Mouse (Mus musculus): ENCODE results near the gene Srsf10.

Srsf10 gene

GRCm38 (mm10) chr4:135855536-135856222 is at the start of gene Srsf10:
Srsf10 (plus strand) TSS chr4:135855747.
- peak; percentile 99 for DNase-seq (ENCODE audit: low read depth, low spot score)

GRCm38 (mm10) chr4:135814896-135815295 is 40.7 kb upstream of the Srsf10 start:
- peak; percentile 51 for DNase-seq (ENCODE audit: low read depth, low spot score)

DNA sequence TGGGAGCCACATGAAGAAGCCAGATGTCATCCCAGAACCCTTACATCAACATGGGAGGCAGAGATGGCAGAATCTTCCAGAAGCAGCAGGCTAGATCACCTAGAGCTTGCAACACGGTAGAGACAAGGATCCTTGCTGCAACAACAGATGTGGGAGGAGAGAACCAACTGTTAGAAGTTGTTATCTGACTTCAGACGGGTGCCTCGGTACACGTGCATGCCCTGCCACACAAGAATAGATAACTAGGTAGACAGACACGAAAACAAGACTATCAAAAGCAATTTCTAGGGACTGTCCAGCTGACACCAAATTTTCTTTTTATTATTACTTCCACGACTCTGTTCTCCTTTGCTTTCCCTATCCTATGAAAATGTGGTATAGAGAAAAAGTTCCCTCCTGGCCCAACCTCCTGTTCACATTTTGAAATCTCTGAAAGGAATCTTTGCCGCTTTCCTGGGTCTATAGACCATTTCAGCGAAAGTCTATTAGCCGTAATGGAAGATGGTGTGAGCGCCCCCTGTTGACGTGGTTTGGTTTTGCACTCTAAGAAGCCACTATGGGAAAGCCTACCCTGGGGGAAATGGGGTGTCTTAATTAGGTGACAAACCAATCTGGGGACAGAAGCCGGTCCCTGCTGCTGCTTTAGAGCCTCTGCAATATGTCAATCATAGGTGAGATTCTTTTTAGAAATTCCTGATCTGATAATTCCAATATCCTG is 38.5 kb upstream of the Srsf10 start:
- peak; percentile 81 for DNase-seq (ENCODE audit: low read depth, low spot score)

DNA sequence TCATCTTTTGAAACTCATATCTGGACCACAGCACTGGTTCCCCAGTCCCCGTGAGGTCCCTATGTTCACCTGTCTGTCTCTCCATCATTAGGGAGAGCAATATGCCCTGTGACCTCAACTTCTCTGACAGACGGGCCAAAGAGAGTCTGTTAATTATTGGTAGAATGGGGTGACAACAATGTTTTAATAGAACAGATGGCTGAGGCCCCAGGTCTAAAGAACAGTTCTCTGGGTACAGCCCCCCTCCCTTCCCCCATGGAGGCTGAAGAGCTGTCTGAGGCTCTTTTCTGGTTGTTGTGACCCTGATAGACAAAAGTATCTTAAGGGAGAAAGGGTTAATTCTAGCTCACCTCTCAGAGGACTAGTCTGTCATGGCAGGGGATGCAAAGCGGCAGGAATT is 37.2 kb upstream of the Srsf10 start:
- DNase-seq (ENCODE audit: low read depth, low spot score), result no peak

DNA sequence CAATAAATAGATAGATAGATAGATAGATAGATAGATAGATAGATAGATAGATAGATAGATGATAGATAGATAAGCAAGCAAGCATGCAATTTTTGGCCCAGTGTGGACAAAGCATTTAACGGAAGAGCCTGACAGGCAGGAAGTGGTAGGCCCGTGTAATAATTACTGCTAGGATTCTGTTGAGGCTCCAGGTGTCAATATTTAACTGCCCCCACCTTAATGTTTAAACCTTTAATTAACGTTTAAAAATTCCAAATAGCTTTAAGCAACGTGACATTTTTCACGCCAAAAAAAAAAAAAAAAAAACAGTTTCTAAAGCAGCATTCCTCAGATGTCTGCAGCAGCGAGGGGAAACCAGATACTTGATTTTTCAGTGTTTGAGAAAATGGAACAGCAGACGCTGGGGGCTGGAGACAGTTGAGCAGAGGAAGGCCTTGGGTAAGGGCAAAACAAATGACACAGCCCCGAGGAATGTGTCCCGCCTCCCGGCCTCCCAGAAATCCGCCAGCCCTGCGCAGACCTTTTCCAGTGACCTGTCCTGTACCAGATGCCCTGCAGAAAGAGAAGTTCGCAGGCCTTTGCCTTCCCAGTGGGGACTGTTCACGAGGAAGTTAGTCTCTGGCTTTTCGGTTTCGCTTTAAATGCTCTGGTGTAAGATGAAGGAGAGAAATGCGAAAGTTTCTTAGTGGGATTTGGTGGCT is 35.6 kb upstream of the Srsf10 start:
- DNase-seq (ENCODE audit: low read depth, low spot score), result no peak

- no peak for DNase-seq (ENCODE audit: low read depth, low spot score)
Observed at GRCm38 (mm10) chr4:135821772-135822171, 33.8 kb upstream of the Srsf10 start.

DNA sequence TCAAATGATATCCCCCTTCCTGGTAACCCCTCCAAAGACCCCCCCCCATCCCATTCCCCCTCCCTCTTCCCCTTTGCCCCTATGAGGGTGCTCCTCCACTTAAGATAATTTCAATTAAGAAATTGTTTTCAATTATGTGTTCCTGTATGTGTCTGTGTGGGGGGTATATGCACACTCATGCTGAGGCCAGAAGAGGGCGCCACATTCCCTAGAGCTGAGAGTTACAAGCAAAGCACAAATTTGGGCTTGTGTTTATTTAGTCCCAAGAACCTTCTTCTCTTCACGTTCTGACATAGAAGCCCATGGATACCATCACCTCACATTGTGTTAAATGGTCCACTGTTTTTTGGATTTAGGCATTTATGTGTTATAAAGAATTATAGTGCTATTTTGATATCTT is 32.2 kb upstream of the Srsf10 start:
- peak; percentile 70 for DNase-seq (ENCODE audit: low read depth, low spot score)

DNA sequence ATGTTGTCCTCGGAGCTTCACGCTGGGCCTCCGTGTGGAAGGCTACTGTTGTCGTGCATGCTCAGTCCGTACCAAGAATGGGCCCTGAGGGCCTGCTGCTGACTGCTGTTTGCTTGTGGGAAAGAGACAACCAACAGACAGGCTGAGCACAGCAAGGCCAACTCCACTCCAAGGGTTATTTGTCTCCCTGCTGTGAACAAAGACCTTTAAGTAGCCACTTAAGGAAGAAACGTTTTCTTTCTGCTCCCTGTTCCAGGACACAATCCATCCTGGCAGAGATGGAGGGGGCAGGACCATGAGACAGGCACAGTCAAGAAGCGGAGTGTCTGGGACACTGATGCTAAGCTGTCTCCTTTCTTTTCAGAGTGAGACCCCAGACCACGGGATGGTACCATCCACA is 31.3 kb upstream of the Srsf10 start:
- DNase-seq (ENCODE audit: low read depth, low spot score), result no peak

DNA sequence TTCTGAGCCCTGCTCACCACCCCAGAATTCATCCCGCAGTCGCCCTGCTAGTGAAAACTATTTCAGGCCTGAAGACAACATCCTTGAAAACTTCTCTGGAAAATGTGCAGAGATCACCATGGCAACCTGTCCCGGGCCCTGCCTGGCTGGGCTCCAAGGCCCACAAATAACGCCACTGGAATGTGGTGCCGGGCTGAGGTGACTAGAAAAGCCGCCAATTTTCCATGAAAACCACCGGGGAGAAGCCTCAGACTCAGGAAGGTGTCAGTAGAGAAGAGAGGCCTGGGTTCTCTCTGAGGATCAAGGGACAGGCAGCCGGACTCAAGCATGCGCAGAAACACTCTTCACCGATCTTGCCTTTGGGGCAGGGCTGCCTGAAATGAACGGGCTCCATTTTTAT is 27.1 kb upstream of the Srsf10 start:
- no peak for DNase-seq (ENCODE audit: low read depth, low spot score)

DNA sequence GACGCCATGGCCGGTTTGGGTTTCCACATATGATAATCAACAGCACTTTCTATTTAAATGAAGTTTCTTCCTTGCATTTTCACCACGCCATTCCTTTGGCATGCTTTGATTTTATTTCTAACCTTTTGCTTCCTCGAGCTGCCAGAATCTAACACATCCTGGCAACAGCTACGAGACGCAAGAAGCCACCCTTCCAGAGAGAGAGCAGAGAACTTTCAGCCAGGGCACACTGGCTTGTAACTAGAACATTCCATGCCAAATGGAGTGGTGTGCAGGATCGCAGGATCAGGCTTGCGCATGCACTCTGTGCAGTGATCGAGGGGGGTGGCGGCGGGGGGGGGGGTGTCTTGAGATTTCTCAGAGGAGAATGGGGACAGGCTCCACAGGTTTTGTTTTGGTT is 23.5 kb upstream of the Srsf10 start:
- no peak for DNase-seq (ENCODE audit: low read depth, low spot score)

DNA sequence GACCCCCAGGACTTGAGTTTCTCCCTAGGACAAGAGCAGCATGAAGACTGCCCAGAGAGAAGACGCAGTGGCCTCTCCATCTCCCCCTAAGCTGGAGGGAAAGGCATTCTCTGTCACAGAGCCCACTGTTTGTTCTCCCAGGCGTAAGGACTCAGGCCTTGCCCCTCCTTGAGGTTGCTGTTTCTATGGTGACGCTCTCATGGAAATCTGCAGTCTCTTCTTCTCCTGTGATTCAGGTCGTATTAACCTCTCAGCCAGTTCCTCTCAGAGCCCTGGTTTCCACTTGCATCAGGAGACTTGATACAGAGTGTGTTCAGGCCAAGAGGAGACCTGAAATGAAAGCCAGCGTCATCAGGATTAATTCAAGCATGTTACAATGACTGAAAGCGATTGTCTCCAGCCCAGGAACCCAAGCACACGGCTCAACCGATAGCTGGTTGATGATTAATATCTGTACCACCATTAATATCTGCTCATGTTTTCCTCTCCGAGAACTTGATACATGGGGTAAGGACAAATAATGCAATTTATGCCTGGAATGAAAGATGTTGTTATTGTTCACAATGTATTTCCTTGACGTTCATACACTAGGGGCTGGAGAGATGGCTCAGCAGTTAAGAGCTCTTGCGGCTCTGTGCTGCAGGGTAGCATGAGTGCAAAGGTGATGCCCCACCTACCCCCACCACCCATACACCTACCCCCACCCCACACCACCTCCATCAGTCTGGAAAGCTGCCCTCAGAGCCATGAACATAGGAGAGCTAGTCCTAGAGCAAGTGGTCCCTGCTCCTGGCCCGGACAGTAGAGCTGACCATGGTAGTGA is 22.0 kb upstream of the Srsf10 start:
- DNase-seq (ENCODE audit: low read depth, low spot score), result no peak

DNA sequence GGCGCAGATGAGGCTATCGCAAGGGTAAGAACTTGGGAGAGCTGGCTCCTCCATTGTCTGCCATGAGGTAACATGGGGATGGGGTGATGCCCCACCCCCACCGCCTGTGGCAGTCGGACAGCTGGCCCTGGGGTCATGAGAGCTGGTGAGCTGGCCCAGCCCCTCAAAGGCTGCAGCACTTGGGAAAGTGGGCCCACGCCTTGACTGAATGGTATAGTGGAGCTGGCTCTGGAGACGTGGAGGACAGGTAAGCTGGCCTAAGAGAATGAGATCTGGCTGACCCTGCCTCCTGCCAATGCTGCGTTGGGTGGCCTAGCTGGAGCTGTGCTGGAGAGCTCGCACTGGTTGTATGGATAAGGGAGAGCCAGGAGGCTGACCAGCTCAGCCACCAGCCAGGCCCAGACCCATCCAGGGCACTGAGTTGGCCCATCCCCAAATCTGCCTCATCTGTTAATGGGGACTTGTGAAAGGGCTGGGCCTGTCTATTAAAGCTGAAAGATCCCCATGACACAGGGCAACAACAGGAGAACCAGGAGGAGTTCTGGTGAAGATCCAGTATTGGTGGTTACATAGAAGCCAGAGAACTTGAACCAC is 21.3 kb upstream of the Srsf10 start:
- DNase-seq (ENCODE audit: low read depth, low spot score), result no peak

DNA sequence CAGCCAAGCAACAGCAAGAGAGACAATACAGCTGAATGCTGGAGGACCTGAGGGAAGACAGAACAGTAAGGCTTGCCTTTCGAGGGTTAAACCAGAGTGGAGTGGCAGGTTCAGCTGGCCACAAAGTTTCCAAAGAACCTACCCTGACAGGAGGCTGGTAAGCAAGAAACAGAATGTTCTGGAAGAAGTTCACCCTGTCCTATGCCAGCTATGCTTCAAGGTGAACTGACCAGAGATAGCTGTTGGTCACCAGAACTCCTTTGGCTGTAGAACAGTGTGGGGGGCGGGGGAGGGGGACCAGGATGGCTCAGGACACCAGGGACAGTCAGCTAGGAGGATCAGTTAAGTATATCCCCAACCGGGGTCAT is 16.6 kb upstream of the Srsf10 start:
- DNase-seq (ENCODE audit: low read depth, low spot score), result no peak

- DNase-seq (ENCODE audit: low read depth, low spot score), result no peak
Observed at GRCm38 (mm10) chr4:135839293-135840011, 16.1 kb upstream of the Srsf10 start.

DNA sequence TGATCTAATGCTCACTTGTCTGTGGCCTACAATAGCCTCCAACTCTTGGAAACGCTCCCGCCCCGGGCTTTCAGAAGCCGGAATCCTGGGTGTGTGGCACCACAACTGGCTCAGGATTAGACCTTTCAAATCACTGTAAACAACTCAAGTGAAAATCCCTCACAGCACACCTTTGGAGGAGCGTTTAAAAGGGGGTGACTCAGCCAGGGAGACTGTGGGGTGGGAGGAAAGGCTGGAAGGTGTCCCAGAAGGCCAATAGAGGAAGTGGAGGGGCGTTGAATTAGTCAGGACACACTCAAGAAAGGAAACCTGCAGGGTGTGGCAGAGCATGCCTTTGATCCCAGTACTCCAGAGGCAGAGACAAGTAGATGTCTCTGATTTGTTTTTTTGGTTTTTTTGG is 11.1 kb upstream of the Srsf10 start:
- DNase-seq (ENCODE audit: low read depth, low spot score), result no peak

DNA sequence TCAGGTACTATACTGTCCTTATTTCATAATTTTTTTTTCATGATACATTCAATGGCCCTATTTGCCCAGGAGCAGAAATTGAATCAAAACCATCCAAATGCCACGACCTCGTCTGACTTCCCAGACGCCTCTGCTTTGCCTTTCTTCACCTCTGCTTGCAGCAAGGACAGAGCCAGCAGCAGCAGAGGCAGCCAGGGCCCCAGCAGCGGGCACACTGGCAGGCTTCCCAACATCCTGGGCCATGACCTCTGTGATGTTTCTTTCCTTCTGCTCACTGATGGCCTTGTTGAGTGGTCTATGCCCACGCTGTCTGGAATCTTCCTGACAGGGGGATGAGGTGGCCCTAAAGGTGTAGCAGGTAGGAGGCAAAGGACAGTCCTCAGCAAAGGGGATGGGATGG is 8.0 kb upstream of the Srsf10 start:
- no peak for DNase-seq (ENCODE audit: low read depth, low spot score)

DNA sequence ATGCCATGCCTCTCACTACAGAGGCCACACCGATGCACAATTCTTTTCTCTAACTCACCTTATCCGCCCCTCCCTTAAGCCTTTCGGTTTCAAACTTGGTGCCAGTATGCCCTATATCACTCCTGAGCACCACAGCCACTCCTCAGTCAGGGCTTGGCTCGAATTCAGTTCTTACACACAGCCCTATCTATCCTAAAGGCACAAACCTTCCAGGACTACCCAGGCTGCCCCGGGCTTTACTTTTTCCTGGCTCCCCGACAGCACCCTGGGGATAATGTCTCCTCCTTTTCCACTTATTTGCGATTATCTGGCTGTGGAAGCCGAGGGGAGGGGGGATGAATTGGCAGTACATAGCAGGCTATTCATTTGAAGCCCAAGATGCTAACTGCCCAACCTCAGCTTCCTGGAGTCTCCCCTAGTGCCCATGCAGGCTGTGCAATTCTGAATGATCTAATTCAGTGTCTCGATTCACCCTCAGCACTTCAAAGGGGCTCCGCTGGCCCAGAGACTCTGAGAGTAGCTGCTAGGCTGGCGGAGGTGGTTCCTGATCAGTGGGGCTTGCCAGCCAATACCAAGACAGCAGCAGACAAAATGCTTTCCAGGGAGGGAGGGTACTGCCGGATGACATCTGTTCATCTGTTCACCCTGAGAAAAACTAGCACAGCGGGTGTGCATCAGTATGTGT is 5.0 kb upstream of the Srsf10 start:
- DNase-seq (ENCODE audit: low read depth, low spot score), result peak; percentile 66

DNA sequence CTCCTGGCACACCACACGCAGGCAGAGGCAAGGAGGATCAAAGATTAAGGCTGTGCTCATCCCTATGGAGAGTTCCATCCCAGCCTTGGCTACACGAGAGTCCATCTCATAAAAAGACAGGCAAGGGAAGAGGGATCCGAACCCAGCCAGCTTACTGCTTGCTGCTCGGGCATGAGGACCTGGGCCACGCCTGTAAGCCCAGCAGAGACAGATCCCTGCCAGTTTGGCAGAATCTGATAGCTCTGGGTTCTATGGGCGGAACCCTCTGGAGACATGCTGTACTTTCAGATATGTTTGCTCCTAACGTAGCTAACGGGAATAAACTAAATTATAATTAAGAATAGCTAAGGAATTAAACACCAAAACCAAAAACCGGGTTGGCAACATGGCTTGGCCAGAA is 3.6 kb upstream of the Srsf10 start:
- no peak for DNase-seq (ENCODE audit: low read depth, low spot score)

DNA sequence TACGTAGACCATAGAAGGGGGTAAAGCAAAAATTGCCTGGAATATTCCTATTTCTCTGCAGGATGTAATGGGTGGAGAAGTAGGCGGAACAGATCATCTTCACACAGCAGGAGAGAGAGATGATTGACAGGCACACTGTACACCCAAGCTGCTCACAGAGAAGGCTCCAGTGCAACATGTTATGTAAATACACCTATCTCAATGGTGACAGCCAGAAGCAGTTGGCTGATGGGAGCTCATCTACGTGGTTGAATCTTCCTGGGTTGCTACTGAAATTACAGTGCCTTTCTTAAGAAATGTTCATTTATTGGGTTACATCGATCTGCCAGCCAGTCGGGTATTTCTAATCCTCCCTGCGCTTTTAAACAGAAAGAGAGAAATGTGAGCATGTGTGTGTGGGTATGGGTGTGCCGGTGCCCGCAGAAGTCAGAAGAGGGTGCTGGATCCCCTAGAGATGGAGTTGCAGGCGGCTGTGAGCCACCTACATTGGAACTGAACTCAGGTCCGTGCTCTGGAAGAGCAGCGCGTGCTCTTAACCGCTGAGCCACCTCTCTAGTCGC is 1.5 kb upstream of the Srsf10 start:
- DNase-seq (ENCODE audit: low read depth, low spot score), result no peak

- DNase-seq (ENCODE audit: low read depth, low spot score), result no peak
Observed at GRCm38 (mm10) chr4:135854630-135855029, 917 bp upstream of the Srsf10 start.

Data from CD4-positive, CD25-positive, alpha-beta regulatory T cell, adult 2 months (primary cell).